8 mouse cellular contexts compared by ENCODE assay signal in genomic region chr19:24173608-24174523, GRCm38 (mm10). TPM values are rescaled to one million over a fixed set of nuclear protein-coding genes. Genes with fewer than 3 reads are reported as not detected.
A peak's percentile ranks its signal among the peaks of the same experiment; 100 is the strongest.
DNase-seq lines count a peak whose midpoint lies in the region; ATAC-seq and TF ChIP-seq lines count a peak whose summit lies in the region.

No protein-coding gene starts in this region.

- H3K27ac ChIP-seq in forebrain, embryonic 15.5 days (replicated peaks), result peak overlapping the region; percentile 78
- H3K27ac ChIP-seq in neural tube, embryonic 14.5 days (ENCODE audit: low read depth, low read length), result peak overlapping the region; percentile 73

- H3K9ac ChIP-seq in forebrain, embryonic 15.5 days (replicated peaks), result peak overlapping the region; percentile 60
- peak overlapping the region; percentile 68 for H3K9ac ChIP-seq in neural tube, embryonic 14.5 days (replicated peaks; ENCODE audit: low read depth, low read length)

- H3K27me3 ChIP-seq in E14TG2a.4 (ENCODE audit: insufficient read depth, low read length), result peaks cover 18% of the 10 kb centered on the region
- H3K27me3 ChIP-seq in forebrain, embryonic 15.5 days, result no peaks in the 10 kb centered on the region
- no peaks in the 10 kb centered on the region for H3K27me3 ChIP-seq in neural tube, embryonic 14.5 days (ENCODE audit: control insufficient read depth, insufficient read depth, low read length)

- peaks cover 87% of the 10 kb centered on the region for H3K4me1 ChIP-seq in E14TG2a.4 (replicated peaks; ENCODE audit: low read depth, low read length)
- H3K4me1 ChIP-seq in forebrain, embryonic 15.5 days, result peaks cover 15% of the 10 kb centered on the region
- peaks cover 5% of the 10 kb centered on the region; the same call in 1 of the 2 replicates for H3K4me1 ChIP-seq in neural tube, embryonic 14.5 days (ENCODE audit: control insufficient read depth, insufficient read depth, low read length)

- peak; percentile 94 for ATAC-seq in forebrain, embryonic 15.5 days (replicated peaks)
- peak; percentile 93 for ATAC-seq in neural tube, embryonic 14.5 days (ENCODE audit: low read depth)

- peaks cover 12% of the 10 kb centered on the region for H3K36me3 ChIP-seq in E14TG2a.4 (ENCODE audit: insufficient read depth, low read length)
- H3K36me3 ChIP-seq in forebrain, embryonic 15.5 days, result no peaks in the 10 kb centered on the region
- H3K36me3 ChIP-seq in neural tube, embryonic 14.5 days (ENCODE audit: control insufficient read depth, insufficient read depth, low read length), result no peaks in the 10 kb centered on the region

- H3K9me3 ChIP-seq in E14TG2a.4 (ENCODE audit: low read length), result no peaks in the 10 kb centered on the region
- H3K9me3 ChIP-seq in forebrain, embryonic 15.5 days, result no peaks in the 10 kb centered on the region
- H3K9me3 ChIP-seq in neural tube, embryonic 14.5 days (ENCODE audit: control insufficient read depth, low read length), result no peaks in the 10 kb centered on the region

- peak overlapping the region; percentile 51 for H3K4me2 ChIP-seq in forebrain, embryonic 15.5 days (replicated peaks)
- H3K4me2 ChIP-seq in neural tube, embryonic 14.5 days (ENCODE audit: low read depth, low read length), result peak overlapping the region; percentile 57

- TF ChIP-seq CTCF in E14TG2a.4 (conservative IDR thresholded peaks at IDR 0.05; ENCODE audit: low read length), result no peak

- under 1% methylated on average over 87 of the region's 103 CpGs for WGBS in forebrain, embryonic 15.5 days
- under 1% methylated on average over 95 of the region's 103 CpGs for WGBS in neural tube, embryonic 14.5 days

- peak; percentile 52 for DNase-seq in c-Kit-positive CD71-positive TER-119-positive erythroid progenitor cells, embryonic 14.5 days (ENCODE audit: low spot score)
- DNase-seq in heart, postnatal 25 days (ENCODE audit: low spot score), result peak; percentile 94
- DNase-seq in layer of hippocampus, adult 18-20 months (ENCODE audit: low spot score in 2 of 2), result peak; percentile 86 to 92
- DNase-seq in lung, adult 18-20 months, result peak; percentile 96 to 97
- DNase-seq in testis, postnatal 10 days (ENCODE audit: low spot score), result peak; percentile 92

- intact Hi-C loops in heart, postnatal 25 days (cut with DNase I), result no loop called here

- H3K4me3 ChIP-seq in E14TG2a.4 (replicated peaks; ENCODE audit: low read length), result peak overlapping the region; percentile 83
- H3K4me3 ChIP-seq in forebrain, embryonic 15.5 days, result peak overlapping the region; percentile 63
- peak overlapping the region; percentile 59 for H3K4me3 ChIP-seq in neural tube, embryonic 14.5 days (ENCODE audit: low read depth, low read length)

RNA-seq across cellular contexts. Expression of gene Tjp2, which starts 51.0 kb away (rescaled TPM):
- polyA plus RNA-seq in forebrain, embryonic 15.5 days (2015; fragmentation: Nextera tagmentation; extraction: Ambion mirVana), result 11.9 and 13.9 TPM in 2 replicates
- total RNA-seq in heart, postnatal 25 days (2021), result 10 to 100 TPM; 19.7 to 22.1 TPM
- total RNA-seq in layer of hippocampus, adult 18-20 months (2021), result 10 to 100 TPM; 21.8 to 23.2 TPM
- polyA plus RNA-seq in neural tube, embryonic 14.5 days (2014; fragmentation: Nextera tagmentation; extraction: Ambion mirVana), result 6.5 and 11.5 TPM in 2 replicates

Comparison
In these comparisons a context has a peak if more than half of its experiments do, and no peak if none do; other contexts are left out.
1. Peak in every context shown above with its lines: DNase-seq, ATAC-seq, H3K4me3 ChIP-seq and H3K27ac ChIP-seq.